Mouse (Mus musculus) hindbrain, embryonic 12.5 days (tissue): ENCODE data around the gene Igbp1. TPM values are rescaled to one million over a fixed set of nuclear protein-coding genes. Genes with fewer than 3 reads are reported as not detected.

ENCODE experiments used
- ATAC-seq: fragments of 200-750 bp; cut with Nextera tagmentation; 2 replicates; pipeline ENCODE4 v1.8.0; 2017; ENCODE audit warnings: moderate TSS enrichment; ENCODE audit not compliant: low FRiP score
- H3K27ac ChIP-seq: fragments of 300-500 bp; sonication (generic); 2 replicates; pipeline ENCODE4 v1.5.1; 2016; ENCODE audit warnings: mild to moderate bottlenecking
- H3K27me3 ChIP-seq: fragments of 300-500 bp; sonication (generic); 2 replicates; pipeline ENCODE4 v1.6.1; 2016; ENCODE audit warnings: mild to moderate bottlenecking
- H3K36me3 ChIP-seq: fragments of 300-500 bp; sonication (generic); 2 replicates; pipeline ENCODE4 v1.6.1; 2016; ENCODE audit warnings: mild to moderate bottlenecking
- H3K4me1 ChIP-seq: fragments of 300-500 bp; sonication (generic); 2 replicates; pipeline ENCODE4 v1.6.1; 2016
- H3K4me2 ChIP-seq: fragments of 300-500 bp; sonication (generic); replicated peaks from 2 replicates; pipeline ENCODE4 v1.6.1; 2016; ENCODE audit warnings: mild to moderate bottlenecking
- H3K4me3 ChIP-seq: fragments of 300-500 bp; sonication (generic); 2 replicates; pipeline ENCODE4 v1.5.1; 2016; ENCODE audit warnings: mild to moderate bottlenecking
- H3K9ac ChIP-seq: fragments of 300-500 bp; sonication (generic); 2 replicates; pipeline ENCODE4 v1.6.1; 2016; ENCODE audit warnings: mild to moderate bottlenecking, moderate library complexity
- H3K9me3 ChIP-seq: fragments of 300-500 bp; sonication (generic); replicated peaks from 2 replicates; pipeline ENCODE4 v1.6.1; 2016; ENCODE audit warnings: mild to moderate bottlenecking
- WGBS: fragments of 180-500 bp; shearing (Covaris S2); methylation state at CpG from one replicate; pipeline ENCODE4 v1.1.7; 2016; 5-methylcytosine and 5-hydroxymethylcytosine counted together
- polyA plus RNA-seq: library from polyadenylated mRNA; unstranded; fragments of >200 nt; fragmentation: Nextera tagmentation; extraction: Ambion mirVana; gene quantifications from 2 replicates; pipeline ENCODE4 v1.2.1, GENCODE M21; 2016

Igbp1 gene
- polyA plus RNA-seq, 1 experiment from 2014 or later = 30.8 TPM

- Histone ChIP-seq H3K36me3 (no peaks in the 10 kb centered on the region), H3K9me3 (no peaks in the 10 kb centered on the region), H3K4me3 (no peak overlapping the region), H3K4me1 (no peaks in the 10 kb centered on the region), H3K27me3 (peaks cover 13% of the 10 kb centered on the region; the same call in 1 of the 2 replicates), H3K27ac (no peak overlapping the region), H3K4me2 (no peak overlapping the region), H3K9ac (no peak overlapping the region)
- ATAC-seq = no peak
- 91% methylated on average over 2 of the region's 2 CpGs for WGBS
Measured at GRCm38 (mm10) chrX:100518532-100518931, 24.4 kb downstream of the Igbp1 start.

- H3K27ac ChIP-seq = no peak within 1 kb of the TSS
- H3K9ac ChIP-seq = no peak within 1 kb of the TSS
- no peak for ATAC-seq
- H3K4me2 ChIP-seq = no peak within 1 kb of the TSS
- no peaks in the 10 kb centered on the region for H3K9me3 ChIP-seq
- H3K4me1 ChIP-seq = no peaks in the 10 kb centered on the region
- H3K27me3 ChIP-seq = peaks cover 5% of the 10 kb centered on the region
- H3K36me3 ChIP-seq = no peaks in the 10 kb centered on the region
- 78% methylated on average over 4 of the region's 4 CpGs for WGBS
- H3K4me3 ChIP-seq = no peak within 1 kb of the TSS
Measured at GRCm38 (mm10) chrX:100524471-100524870, 30.4 kb downstream of the Igbp1 start, which contains the start of gene Dgat2l6. Dgat2l6 (plus strand) TSS chrX:100524838.

- no peaks in the 10 kb centered on the region for H3K36me3 ChIP-seq
- no peak overlapping the region for H3K4me3 ChIP-seq
- ATAC-seq = no peak
- H3K4me2 ChIP-seq = no peak overlapping the region
- H3K9ac ChIP-seq = no peak overlapping the region
- 85% methylated on average over 3 of the region's 3 CpGs for WGBS
- no peak overlapping the region for H3K27ac ChIP-seq
- H3K4me1 ChIP-seq = no peaks in the 10 kb centered on the region
- H3K9me3 ChIP-seq = no peaks in the 10 kb centered on the region
- H3K27me3 ChIP-seq = no peaks in the 10 kb centered on the region
Measured at GRCm38 (mm10) chrX:100556026-100556425, 61.9 kb downstream of the Igbp1 start.

- H3K4me2 ChIP-seq = no peak overlapping the region
- no peak overlapping the region for H3K4me3 ChIP-seq
- H3K27me3 ChIP-seq = no peaks in the 10 kb centered on the region
- ATAC-seq = no peak
- WGBS = 85% methylated on average over 3 of the region's 3 CpGs
- no peaks in the 10 kb centered on the region for H3K9me3 ChIP-seq
- no peak overlapping the region for H3K27ac ChIP-seq
- no peaks in the 10 kb centered on the region for H3K36me3 ChIP-seq
- no peak overlapping the region for H3K9ac ChIP-seq
- H3K4me1 ChIP-seq = no peaks in the 10 kb centered on the region
Measured at GRCm38 (mm10) chrX:100565696-100566095, 71.6 kb downstream of the Igbp1 start.

Other genes with a start within 250 kb of the Igbp1 start
- gene Otud6a, start 65.3 kb upstream of the Igbp1 start, polyA plus RNA-seq = not detected in 2 replicates
- gene Awat2, start 51.6 kb upstream of the Igbp1 start, polyA plus RNA-seq = 0.29 and 0.72 TPM in 2 replicates
- gene Dgat2l6, start 30.5 kb downstream of the Igbp1 start, polyA plus RNA-seq = not detected in 2 replicates
- gene Awat1, start 78.0 kb downstream of the Igbp1 start, polyA plus RNA-seq = not detected in 2 replicates
- not detected in 2 replicates for gene P2ry4, start 100.6 kb downstream of the Igbp1 start, polyA plus RNA-seq
- gene Arr3, start 111.2 kb downstream of the Igbp1 start, polyA plus RNA-seq = 0.44 TPM in 1 of 2 replicates, not detected in the other
- gene Kif4, start 131.4 kb downstream of the Igbp1 start, polyA plus RNA-seq = 22.9 and 27.0 TPM in 2 replicates
- gene Pdzd11, start 132.3 kb downstream of the Igbp1 start, polyA plus RNA-seq = 119 and 120 TPM in 2 replicates
- 16.4 and 22.2 TPM in 2 replicates for gene Gdpd2, start 235.6 kb downstream of the Igbp1 start, polyA plus RNA-seq